Mouse (Mus musculus) limb, embryonic 10.5 days (tissue): Measurements from ENCODE around the gene Cluh. TPM values are rescaled to one million over a fixed set of nuclear protein-coding genes. Genes with fewer than 3 reads are reported as not detected.
A peak's percentile ranks its signal among the peaks of the same experiment; 100 is the strongest.

ENCODE experiments used
- DNase-seq: peaks from one replicate; pipeline ENCODE4 v3.0.0-alpha.2; 2017; ENCODE audit warnings: low spot score
- H3K27ac ChIP-seq: fragments of 300-500 bp; sonication (generic); 2 replicates; pipeline ENCODE4 v1.5.1; 2016; ENCODE audit warnings: mild to moderate bottlenecking
- H3K27me3 ChIP-seq: fragments of 300-500 bp; sonication (generic); 2 replicates; pipeline ENCODE4 v1.6.1; 2016; ENCODE audit warnings: low read depth, mild to moderate bottlenecking; ENCODE audit not compliant: poor library complexity, severe bottlenecking
- H3K36me3 ChIP-seq: fragments of 300-500 bp; sonication (generic); 2 replicates; pipeline ENCODE4 v1.6.1; 2016; ENCODE audit warnings: mild to moderate bottlenecking, moderate library complexity
- H3K4me1 ChIP-seq: fragments of 300-500 bp; sonication (generic); 2 replicates; pipeline ENCODE4 v1.6.1; 2016
- H3K4me3 ChIP-seq: fragments of 300-500 bp; sonication (generic); 2 replicates; pipeline ENCODE4 v1.5.1; 2016; ENCODE audit warnings: mild to moderate bottlenecking, moderate library complexity
- H3K9me3 ChIP-seq: fragments of 300-500 bp; sonication (generic); replicated peaks from 2 replicates; pipeline ENCODE4 v1.6.1; 2016; ENCODE audit warnings: mild to moderate bottlenecking
- WGBS: fragments of 180-500 bp; shearing (Covaris S2); methylation state at CpG from one replicate; pipeline ENCODE4 v1.1.7; 2016; 5-methylcytosine and 5-hydroxymethylcytosine counted together
- polyA plus RNA-seq: library from polyadenylated mRNA; unstranded; fragments of >200 nt; fragmentation: Nextera tagmentation; extraction: Ambion mirVana; gene quantifications from 2 replicates; pipeline ENCODE4 v1.2.1, GENCODE M21; 2016

The Cluh gene
- polyA plus RNA-seq = 32.8 and 36.6 TPM in 2 replicates

DNA sequence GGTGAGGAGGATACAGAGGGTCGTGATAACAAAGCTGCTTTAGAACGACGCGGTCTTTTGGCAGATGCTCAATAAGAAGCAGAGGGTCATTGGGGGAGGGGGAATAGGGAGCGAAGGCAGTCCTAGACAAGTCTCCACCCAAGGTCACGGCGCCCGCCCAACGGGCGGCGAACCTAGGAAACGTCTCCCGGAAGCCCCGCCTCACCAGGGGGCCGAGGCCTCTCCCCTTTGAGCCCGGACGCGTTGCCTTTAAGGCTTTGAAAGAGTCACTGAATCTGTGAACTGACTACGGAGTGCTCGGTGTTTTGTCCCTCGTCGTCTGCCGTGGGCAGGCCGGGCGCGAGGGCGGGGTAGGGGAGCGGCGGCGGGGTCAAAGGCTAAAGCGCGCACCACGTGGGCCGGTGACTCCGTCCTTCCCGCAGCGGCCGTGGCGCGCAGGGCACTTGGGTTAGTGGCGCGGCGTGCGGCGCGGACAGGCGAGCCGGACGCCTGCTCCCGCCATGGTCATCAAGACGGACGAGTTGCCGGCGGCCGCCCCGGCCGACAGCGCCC is at the start of gene Cluh:
Cluh (plus strand) TSS at position 401 of the 552 bp plus-strand sequence.
- Histone ChIP-seq H3K4me1 (peaks cover 52% of the 10 kb centered on the region), H3K36me3 (peaks cover 8% of the 10 kb centered on the region), H3K4me3 (peak within 1 kb of the TSS; percentile 96), H3K9me3 (no peaks in the 10 kb centered on the region), H3K27ac (peak within 1 kb of the TSS; percentile 88), H3K27me3 (no peaks in the 10 kb centered on the region)
- under 1% methylated on average over 58 of the region's 58 CpGs for WGBS
- peak; percentile 96 for DNase-seq

DNA sequence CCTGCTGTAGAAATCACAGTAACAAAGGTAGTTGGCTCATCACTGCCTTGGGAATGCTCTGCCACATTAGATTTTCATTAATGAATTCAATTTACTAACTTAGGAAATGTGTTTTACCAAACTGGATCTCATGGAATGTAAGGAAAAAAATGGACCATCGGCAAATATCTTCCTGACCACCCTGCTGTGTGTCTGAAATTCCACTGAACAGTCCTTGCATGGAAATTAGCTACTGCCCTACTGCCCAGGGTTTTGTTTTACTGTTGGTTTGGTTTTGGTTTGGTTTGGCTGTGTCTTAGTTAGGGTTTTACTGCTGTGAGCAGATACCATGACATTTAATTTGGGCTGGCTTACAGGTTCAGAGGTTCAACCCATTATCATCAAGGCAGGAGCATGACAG is 47.0 kb upstream of the Cluh start:
- H3K27ac ChIP-seq = no peak overlapping the region
- H3K4me3 ChIP-seq = no peak overlapping the region
- H3K9me3 ChIP-seq = no peaks in the 10 kb centered on the region
- DNase-seq = no peak
- WGBS = 94% methylated on average over 1 of the region's 1 CpGs
- H3K27me3 ChIP-seq = no peaks in the 10 kb centered on the region
- no peaks in the 10 kb centered on the region for H3K36me3 ChIP-seq
- H3K4me1 ChIP-seq = no peaks in the 10 kb centered on the region

GRCm38 (mm10) chr11:74610068-74610467 is 39.2 kb upstream of the Cluh start:
- Histone ChIP-seq H3K4me1 (peaks cover 13% of the 10 kb centered on the region), H3K4me3 (no peak overlapping the region), H3K27me3 (peaks cover 68% of the 10 kb centered on the region), H3K9me3 (no peaks in the 10 kb centered on the region), H3K36me3 (no peaks in the 10 kb centered on the region), H3K27ac (no peak overlapping the region)
- DNase-seq = no peak
- WGBS = 19% methylated on average over 5 of the region's 5 CpGs

DNA sequence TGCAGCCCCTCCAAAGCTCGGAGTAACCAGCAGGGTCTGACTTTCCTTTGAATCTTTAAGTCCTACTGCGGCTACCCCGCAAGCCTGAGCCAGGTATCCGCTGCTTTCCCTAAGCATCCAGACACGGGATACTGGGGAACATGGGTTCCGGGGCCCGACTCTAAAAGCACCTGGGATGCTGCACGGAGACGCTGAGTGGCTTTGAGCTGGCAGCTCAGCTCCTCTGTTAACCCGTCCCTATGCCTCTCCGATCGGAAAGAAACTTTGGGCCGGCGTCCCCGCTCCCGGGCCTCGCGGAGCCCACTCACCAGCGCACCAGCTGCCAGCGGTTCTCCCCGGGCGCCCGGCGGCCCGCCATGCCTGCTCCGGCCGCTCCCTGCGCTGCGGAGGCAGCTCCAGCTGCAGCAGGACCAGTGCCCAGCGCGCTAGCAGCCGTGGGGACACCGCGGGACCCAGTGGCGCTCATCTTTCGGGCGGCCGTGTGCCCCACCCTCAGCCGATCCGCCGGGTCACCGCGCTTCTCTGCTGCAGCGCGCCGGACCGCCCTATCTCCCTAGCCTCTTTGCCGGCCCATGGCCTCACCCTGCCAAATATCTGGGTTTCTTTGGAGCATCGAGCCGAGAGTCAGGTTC is 38.6 kb upstream of the Cluh start, which contains the start of gene Rap1gap2:
Rap1gap2 (minus strand) TSS at position 371 of the 632 bp plus-strand sequence.
- H3K27me3 ChIP-seq = peaks cover 68% of the 10 kb centered on the region
- peak; percentile 58 for DNase-seq
- 2% methylated on average over 50 of the region's 50 CpGs for WGBS

DNA sequence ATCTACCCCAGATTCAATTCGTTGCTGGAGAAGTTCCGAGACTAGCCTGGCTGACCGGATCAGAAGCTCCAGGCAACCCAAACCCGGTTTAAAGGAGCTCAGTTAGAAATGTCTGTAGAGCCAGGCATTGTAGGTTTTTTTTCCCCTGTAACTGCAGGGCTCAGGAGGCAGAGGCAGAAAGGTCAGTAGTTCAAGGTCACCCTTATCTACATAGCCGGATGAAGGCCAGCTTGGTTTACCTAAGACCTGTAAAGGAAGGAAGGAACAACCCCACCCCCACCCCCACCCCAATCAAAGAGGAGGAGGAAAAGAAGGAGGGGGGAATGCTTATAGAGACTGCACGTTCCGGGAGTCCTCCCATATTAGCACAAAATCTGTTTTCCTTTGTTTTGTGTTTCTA is 37.9 kb upstream of the Cluh start:
- WGBS = 21% methylated on average over 7 of the region's 7 CpGs
- DNase-seq = no peak
- no peaks in the 10 kb centered on the region for H3K9me3 ChIP-seq
- no peak overlapping the region for H3K27ac ChIP-seq
- peaks cover 68% of the 10 kb centered on the region for H3K27me3 ChIP-seq
- H3K4me1 ChIP-seq = peaks cover 13% of the 10 kb centered on the region
- H3K4me3 ChIP-seq = no peak overlapping the region
- H3K36me3 ChIP-seq = no peaks in the 10 kb centered on the region

More for the DNA sequence above, 38.6 kb upstream of the Cluh start, which contains the start of gene Rap1gap2:
- H3K4me1 ChIP-seq = peaks cover 13% of the 10 kb centered on the region
- H3K36me3 ChIP-seq = no peaks in the 10 kb centered on the region
- H3K27ac ChIP-seq = no peak within 1 kb of the TSS
- H3K4me3 ChIP-seq = peak within 1 kb of the TSS; percentile 49
- no peaks in the 10 kb centered on the region for H3K9me3 ChIP-seq

DNA sequence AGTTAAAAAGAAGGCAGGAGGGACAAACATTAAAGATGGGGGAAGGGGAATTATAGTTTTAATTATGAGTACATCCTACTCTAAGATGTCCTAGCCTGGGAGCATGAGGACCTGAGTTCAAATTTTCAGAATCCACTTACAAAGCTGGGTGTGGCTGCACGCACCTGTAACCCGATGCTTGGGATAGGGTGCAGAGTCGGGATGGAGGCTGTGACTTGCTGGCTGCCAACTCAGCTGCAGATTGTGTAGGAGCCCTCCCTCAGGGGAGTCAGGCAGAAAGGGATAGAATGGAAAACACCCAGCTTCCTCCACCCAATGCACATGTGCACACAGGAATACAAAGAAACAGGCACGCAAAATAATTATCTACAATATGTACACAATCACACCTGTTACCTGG is 35.9 kb upstream of the Cluh start:
- Histone ChIP-seq H3K4me1 (peaks cover 13% of the 10 kb centered on the region), H3K27me3 (peaks cover 73% of the 10 kb centered on the region), H3K27ac (no peak overlapping the region), H3K9me3 (no peaks in the 10 kb centered on the region), H3K4me3 (no peak overlapping the region), H3K36me3 (no peaks in the 10 kb centered on the region)
- 70% methylated on average over 4 of the region's 4 CpGs for WGBS
- no peak for DNase-seq

GRCm38 (mm10) chr11:74615571-74615970 is 33.7 kb upstream of the Cluh start:
- Histone ChIP-seq H3K9me3 (no peaks in the 10 kb centered on the region), H3K4me1 (peaks cover 19% of the 10 kb centered on the region), H3K27ac (no peak overlapping the region), H3K36me3 (no peaks in the 10 kb centered on the region), H3K27me3 (peaks cover 74% of the 10 kb centered on the region), H3K4me3 (no peak overlapping the region)
- WGBS = 60% methylated on average over 5 of the region's 5 CpGs
- no peak for DNase-seq

GRCm38 (mm10) chr11:74619201-74619955 is 29.9 kb upstream of the Cluh start, which contains the start of gene Ccdc92b:
Gene Ccdc92b (plus strand): TSS chr11:74619605.
- under 1% methylated on average over 57 of the region's 63 CpGs for WGBS
- H3K27me3 ChIP-seq = peaks cover 51% of the 10 kb centered on the region
- H3K4me3 ChIP-seq = peak within 1 kb of the TSS; percentile 47
- H3K27ac ChIP-seq = no peak within 1 kb of the TSS
- DNase-seq = peak; percentile 96
- no peaks in the 10 kb centered on the region for H3K9me3 ChIP-seq
- peaks cover 11% of the 10 kb centered on the region for H3K4me1 ChIP-seq
- no peaks in the 10 kb centered on the region for H3K36me3 ChIP-seq

- peak overlapping the region; percentile 47 for H3K4me3 ChIP-seq
These were observed 29.4 kb upstream of the Cluh start for GRCm38 (mm10) chr11:74619956-74620300.

GRCm38 (mm10) chr11:74621974-74622669 is 27.2 kb upstream of the Cluh start:
- no peak for DNase-seq
- H3K9me3 ChIP-seq = no peaks in the 10 kb centered on the region
- H3K4me1 ChIP-seq = peaks cover 11% of the 10 kb centered on the region
- peaks cover 41% of the 10 kb centered on the region for H3K27me3 ChIP-seq
- H3K4me3 ChIP-seq = no peak overlapping the region
- no peak overlapping the region for H3K27ac ChIP-seq
- no peaks in the 10 kb centered on the region for H3K36me3 ChIP-seq
- 81% methylated on average over 8 of the region's 8 CpGs for WGBS

More at GRCm38 (mm10) chr11:74619956-74620300, 29.4 kb upstream of the Cluh start:
- H3K4me1 ChIP-seq = peaks cover 11% of the 10 kb centered on the region
- WGBS = 4% methylated on average over 16 of the region's 16 CpGs
- no peak for DNase-seq
- H3K36me3 ChIP-seq = no peaks in the 10 kb centered on the region
- peaks cover 46% of the 10 kb centered on the region for H3K27me3 ChIP-seq
- H3K9me3 ChIP-seq = no peaks in the 10 kb centered on the region
- no peak overlapping the region for H3K27ac ChIP-seq

DNA sequence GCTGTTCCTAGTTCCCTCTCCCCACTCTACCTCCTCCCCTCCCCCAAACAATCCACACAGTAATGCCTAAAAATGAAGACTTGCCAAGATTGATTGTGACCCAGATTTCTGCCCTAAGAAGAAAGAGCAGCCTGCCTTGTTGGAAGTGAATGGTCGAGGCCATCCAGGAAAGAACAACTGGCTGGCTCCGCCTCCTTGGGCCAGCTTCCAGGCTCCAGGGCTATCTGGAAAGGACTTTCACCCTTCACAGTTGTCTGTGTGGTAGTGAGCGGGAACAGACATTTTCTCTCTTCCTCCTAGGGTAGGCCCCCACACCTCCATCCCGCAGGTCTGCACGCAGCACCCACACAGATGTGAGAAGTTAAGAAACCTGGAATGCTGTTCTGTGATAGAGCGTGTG is 25.6 kb upstream of the Cluh start:
- Histone ChIP-seq H3K36me3 (no peaks in the 10 kb centered on the region), H3K27me3 (peaks cover 34% of the 10 kb centered on the region), H3K4me1 (peaks cover 11% of the 10 kb centered on the region), H3K27ac (no peak overlapping the region), H3K4me3 (no peak overlapping the region), H3K9me3 (no peaks in the 10 kb centered on the region)
- DNase-seq = no peak
- WGBS = 77% methylated on average over 6 of the region's 6 CpGs

GRCm38 (mm10) chr11:74625333-74625732 is 24.0 kb upstream of the Cluh start:
- no peak for DNase-seq
- no peaks in the 10 kb centered on the region for H3K36me3 ChIP-seq
- H3K9me3 ChIP-seq = no peaks in the 10 kb centered on the region
- no peaks in the 10 kb centered on the region for H3K4me1 ChIP-seq
- H3K27ac ChIP-seq = no peak overlapping the region
- peaks cover 17% of the 10 kb centered on the region for H3K27me3 ChIP-seq
- no peak overlapping the region for H3K4me3 ChIP-seq
